Mouse (Mus musculus): ENCODE measurements around the gene Rgs5. TPM values are rescaled to one million over a fixed set of nuclear protein-coding genes. Genes with fewer than 3 reads are reported as not detected.
A peak's percentile ranks its signal among the peaks of the same experiment; 100 is the strongest.

Rgs5 gene
- total RNA-seq, 1 experiment: 0.76 TPM

- Histone ChIP-seq H3K4me1 (ENCODE audit: control insufficient read depth in 2 of 2, insufficient read depth in 2 of 2, low read length in 2 of 2, poor library complexity in 1 of 2) (no peaks in the 10 kb centered on the region), H3K36me3 (ENCODE audit: control insufficient read depth, insufficient read depth, low read length, poor library complexity, severe bottlenecking) (no peaks in the 10 kb centered on the region), H3K9ac (ENCODE audit: insufficient read depth, low read depth, low read length, poor library complexity, severe bottlenecking) (no peak overlapping the region), H3K27ac (ENCODE audit: insufficient read depth, low read depth, low read length, poor library complexity, severe bottlenecking) (no peak overlapping the region), H3K9me3 (ENCODE audit: control insufficient read depth, insufficient read depth, low read depth, low read length) (no peaks in the 10 kb centered on the region), H3K4me3 (ENCODE audit: insufficient read depth in 1 of 2, low read depth in 1 of 2, low read length in 2 of 2, poor library complexity in 1 of 2, severe bottlenecking in 1 of 2) (no peak overlapping the region)
- in situ Hi-C loops (cut with MboI; ENCODE audit: low sequenced_read_pairs in 2 of 2, unreplicated experiment in 2 of 2): loop anchor here in 1 of 2 experiments (25.0 kb wide), 1 partner anchor 240 kb away; no protein-coding TSS in a partner anchor
- no peak for DNase-seq (ENCODE audit: low read depth, low spot score)
- no peak for TF ChIP-seq ZC3H11A (IDR thresholded peaks at IDR 0.05; ENCODE audit: borderline replicate concordance, low read depth, low read length)
- TF ChIP-seq MAFK (IDR thresholded peaks at IDR 0.05; ENCODE audit: insufficient read depth, low read depth, low read length): no peak
- TF ChIP-seq ZNF384 (IDR thresholded peaks at IDR 0.05; ENCODE audit: low read depth, low read length): no peak
- TF ChIP-seq CHD2 (IDR thresholded peaks at IDR 0.05; ENCODE audit: low read depth, low read length): no peak
- no peak for TF ChIP-seq HCFC1 (IDR thresholded peaks at IDR 0.05; ENCODE audit: borderline replicate concordance, insufficient read depth, low read length)
These were observed 16.5 kb downstream of the Rgs5 start for GRCm38 (mm10) chr1:169671801-169672200.

GRCm38 (mm10) chr1:169672272-169672671, 17.0 kb downstream of the Rgs5 start:
- in situ Hi-C loops (cut with MboI; ENCODE audit: low sequenced_read_pairs in 2 of 2, unreplicated experiment in 2 of 2): loop anchor here in 1 of 2 experiments (25.0 kb wide), 1 partner anchor 240 kb away; no protein-coding TSS in a partner anchor
- H3K9me3 ChIP-seq (ENCODE audit: control insufficient read depth, insufficient read depth, low read depth, low read length): no peaks in the 10 kb centered on the region
- DNase-seq (ENCODE audit: low read depth, low spot score): no peak

GRCm38 (mm10) chr1:169674116-169674515, 18.8 kb downstream of the Rgs5 start:
- in situ Hi-C loops (cut with MboI; ENCODE audit: low sequenced_read_pairs in 2 of 2, unreplicated experiment in 2 of 2): loop anchor here in 1 of 2 experiments (25.0 kb wide), 1 partner anchor 238 kb away; no protein-coding TSS in a partner anchor
- no peak for TF ChIP-seq HCFC1 (IDR thresholded peaks at IDR 0.05; ENCODE audit: borderline replicate concordance, insufficient read depth, low read length)
- peak; percentile 45; the same call in 1 of the 2 replicates for TF ChIP-seq ZC3H11A (IDR thresholded peaks at IDR 0.05; ENCODE audit: borderline replicate concordance, low read depth, low read length)
- TF ChIP-seq MAFK (IDR thresholded peaks at IDR 0.05; ENCODE audit: insufficient read depth, low read depth, low read length): no peak
- TF ChIP-seq ZNF384 (IDR thresholded peaks at IDR 0.05; ENCODE audit: low read depth, low read length): no peak
- H3K36me3 ChIP-seq (ENCODE audit: control insufficient read depth, insufficient read depth, low read length, poor library complexity, severe bottlenecking): no peaks in the 10 kb centered on the region
- no peak overlapping the region for H3K9ac ChIP-seq (ENCODE audit: insufficient read depth, low read depth, low read length, poor library complexity, severe bottlenecking)
- H3K9me3 ChIP-seq (ENCODE audit: control insufficient read depth, insufficient read depth, low read depth, low read length): no peaks in the 10 kb centered on the region
- H3K4me1 ChIP-seq (ENCODE audit: control insufficient read depth in 2 of 2, insufficient read depth in 2 of 2, low read length in 2 of 2, poor library complexity in 1 of 2): no peaks in the 10 kb centered on the region
- H3K4me3 ChIP-seq (ENCODE audit: insufficient read depth in 1 of 2, low read depth in 1 of 2, low read length in 2 of 2, poor library complexity in 1 of 2, severe bottlenecking in 1 of 2): no peak overlapping the region
- H3K27ac ChIP-seq (ENCODE audit: insufficient read depth, low read depth, low read length, poor library complexity, severe bottlenecking): no peak overlapping the region
- DNase-seq (ENCODE audit: low read depth, low spot score): no peak

More at GRCm38 (mm10) chr1:169672272-169672671, 17.0 kb downstream of the Rgs5 start:
- Histone ChIP-seq H3K9ac (ENCODE audit: insufficient read depth, low read depth, low read length, poor library complexity, severe bottlenecking) (no peak overlapping the region), H3K4me3 (ENCODE audit: insufficient read depth in 1 of 2, low read depth in 1 of 2, low read length in 2 of 2, poor library complexity in 1 of 2, severe bottlenecking in 1 of 2) (no peak overlapping the region), H3K4me1 (ENCODE audit: control insufficient read depth in 2 of 2, insufficient read depth in 2 of 2, low read length in 2 of 2, poor library complexity in 1 of 2) (no peaks in the 10 kb centered on the region), H3K27ac (ENCODE audit: insufficient read depth, low read depth, low read length, poor library complexity, severe bottlenecking) (no peak overlapping the region), H3K36me3 (ENCODE audit: control insufficient read depth, insufficient read depth, low read length, poor library complexity, severe bottlenecking) (no peaks in the 10 kb centered on the region)
- TF ChIP-seq HCFC1 (IDR thresholded peaks at IDR 0.05; ENCODE audit: borderline replicate concordance, insufficient read depth, low read length): no peak
- no peak for TF ChIP-seq CHD2 (IDR thresholded peaks at IDR 0.05; ENCODE audit: low read depth, low read length)
- no peak for TF ChIP-seq MAFK (IDR thresholded peaks at IDR 0.05; ENCODE audit: insufficient read depth, low read depth, low read length)
- TF ChIP-seq ZC3H11A (IDR thresholded peaks at IDR 0.05; ENCODE audit: borderline replicate concordance, low read depth, low read length): no peak
- no peak for TF ChIP-seq ZNF384 (IDR thresholded peaks at IDR 0.05; ENCODE audit: low read depth, low read length)

- no peak for DNase-seq (ENCODE audit: low read depth, low spot score)
- Histone ChIP-seq H3K27ac (ENCODE audit: insufficient read depth, low read depth, low read length, poor library complexity, severe bottlenecking) (no peak overlapping the region), H3K4me3 (ENCODE audit: insufficient read depth in 1 of 2, low read depth in 1 of 2, low read length in 2 of 2, poor library complexity in 1 of 2, severe bottlenecking in 1 of 2) (no peak overlapping the region), H3K9ac (ENCODE audit: insufficient read depth, low read depth, low read length, poor library complexity, severe bottlenecking) (no peak overlapping the region), H3K36me3 (ENCODE audit: control insufficient read depth, insufficient read depth, low read length, poor library complexity, severe bottlenecking) (no peaks in the 10 kb centered on the region; the same call in 1 of the 2 replicates), H3K4me1 (ENCODE audit: control insufficient read depth in 2 of 2, insufficient read depth in 2 of 2, low read length in 2 of 2, poor library complexity in 1 of 2) (no peaks in the 10 kb centered on the region), H3K9me3 (ENCODE audit: control insufficient read depth, insufficient read depth, low read depth, low read length) (no peaks in the 10 kb centered on the region)
- TF ChIP-seq MAFK (IDR thresholded peaks at IDR 0.05; ENCODE audit: insufficient read depth, low read depth, low read length) (no peak), HCFC1 (IDR thresholded peaks at IDR 0.05; ENCODE audit: borderline replicate concordance, insufficient read depth, low read length) (no peak), ZC3H11A (IDR thresholded peaks at IDR 0.05; ENCODE audit: borderline replicate concordance, low read depth, low read length) (no peak), CHD2 (IDR thresholded peaks at IDR 0.05; ENCODE audit: low read depth, low read length) (no peak), ZNF384 (IDR thresholded peaks at IDR 0.05; ENCODE audit: low read depth, low read length) (no peak)
- in situ Hi-C loops (cut with MboI; ENCODE audit: low sequenced_read_pairs in 2 of 2, unreplicated experiment in 2 of 2): no loop called here
These were observed 21.4 kb downstream of the Rgs5 start for GRCm38 (mm10) chr1:169676751-169677150.

All from ES-E14 (cell line).